Comparison of ENCODE assay signal across 12 mouse cellular contexts in the genomic region with DNA sequence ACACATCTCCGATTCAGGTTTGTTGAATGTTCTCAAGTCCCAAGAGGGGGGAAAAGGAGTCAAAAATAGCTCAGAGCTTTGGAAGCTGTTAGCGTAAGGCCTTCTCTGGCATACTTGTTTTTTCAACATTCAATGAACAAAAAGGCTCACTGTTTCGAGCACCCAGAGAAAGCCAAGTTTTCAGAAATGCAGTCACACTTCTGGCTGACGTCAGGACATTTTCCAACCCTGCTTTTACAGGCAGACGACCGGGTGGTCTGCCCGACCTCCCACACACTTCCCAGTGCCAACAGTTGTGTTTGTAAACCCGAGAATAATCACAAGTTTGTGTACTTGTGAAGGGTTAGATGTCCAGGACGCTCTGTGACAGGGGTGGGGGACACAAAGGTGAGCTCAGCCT.
DNase-seq lines count a peak whose midpoint lies in the region; ATAC-seq lines count a peak whose summit lies in the region.
"Had no signal": no experiment of that assay in that cellular context is flagged by ENCODE, and none has a peak within 500 bp of the region (broad histone marks: within the 10 kb centered on the region; RNA-seq: fewer than 3 reads in every experiment).

No protein-coding gene starts in this region.

- no peak for DNase-seq in heart, postnatal 36 days
- DNase-seq in lung, adult 18-20 months = no peak
- DNase-seq in layer of hippocampus, adult 9-11 months = peak; percentile 36
- DNase-seq in telencephalon, adult 2 months (ENCODE audit: low read depth, low spot score) = peak; percentile 34
- DNase-seq: adrenal gland, postnatal 14 days; cerebellum, postnatal 10 days; kidney, postnatal 10 days had no signal

- H3K4me2 ChIP-seq in heart, embryonic 16.5 days (ENCODE audit: low read depth, low read length) = no peak overlapping the region
- no peak overlapping the region for H3K4me2 ChIP-seq in lung, embryonic 15.5 days
- H3K4me2 ChIP-seq: hindbrain, embryonic 12.5 days had no signal

- H3K9me3 ChIP-seq in heart, embryonic 16.5 days (replicated peaks; ENCODE audit: control insufficient read depth, low read length) = no peaks in the 10 kb centered on the region
- no peaks in the 10 kb centered on the region for H3K9me3 ChIP-seq in lung, embryonic 15.5 days
- H3K9me3 ChIP-seq: hindbrain, embryonic 12.5 days had no signal

- no peak; the same call in 1 of the 2 replicates for ATAC-seq in heart, embryonic 16.5 days (replicated peaks; ENCODE audit: extremely low read depth, insufficient read depth, low FRiP score)
- ATAC-seq in lung, embryonic 15.5 days (ENCODE audit: borderline replicate concordance, extremely low read depth, low FRiP score, low TSS enrichment) = peak; percentile 62
- ATAC-seq in megakaryocyte-erythroid progenitor cell, adult 5-6 weeks (replicated peaks; ENCODE audit: low FRiP score, low TSS enrichment, poor library complexity, severe bottlenecking) = no peak

- peak overlapping the region; percentile 26; the same call in 1 of the 2 replicates for H3K27ac ChIP-seq in heart, embryonic 16.5 days (ENCODE audit: low read length)
- H3K27ac ChIP-seq in lung, embryonic 15.5 days = peak overlapping the region; percentile 64
- H3K27ac ChIP-seq: hindbrain, embryonic 12.5 days; macrophage had no signal

- H3K4me1 ChIP-seq in heart, embryonic 16.5 days (ENCODE audit: control insufficient read depth, insufficient read depth, low read length) = no peaks in the 10 kb centered on the region
- H3K4me1 ChIP-seq in lung, embryonic 15.5 days = peaks cover 13% of the 10 kb centered on the region
- H3K4me1 ChIP-seq: hindbrain, embryonic 12.5 days had no signal

- H3K36me3 ChIP-seq in heart, embryonic 16.5 days (ENCODE audit: control insufficient read depth, insufficient read depth) = no peaks in the 10 kb centered on the region
- H3K36me3 ChIP-seq in lung, embryonic 15.5 days = no peaks in the 10 kb centered on the region
- H3K36me3 ChIP-seq: hindbrain, embryonic 12.5 days had no signal

- no peak overlapping the region for H3K4me3 ChIP-seq in heart, embryonic 16.5 days (ENCODE audit: low read length)
- no peak overlapping the region for H3K4me3 ChIP-seq in lung, embryonic 15.5 days
- H3K4me3 ChIP-seq: hindbrain, embryonic 12.5 days had no signal

- WGBS in heart, embryonic 16.5 days = 57% methylated on average over 9 of the region's 9 CpGs
- 17% methylated on average over 9 of the region's 9 CpGs for WGBS in lung, embryonic 15.5 days

- H3K9ac ChIP-seq in heart, embryonic 16.5 days (ENCODE audit: low read length) = no peak overlapping the region
- H3K9ac ChIP-seq in lung, embryonic 15.5 days = no peak overlapping the region
- H3K9ac ChIP-seq: hindbrain, embryonic 12.5 days had no signal

- intact Hi-C loops in heart, postnatal 36 days (cut with DNase I) = no loop called here

- no peaks in the 10 kb centered on the region for H3K27me3 ChIP-seq in heart, embryonic 16.5 days (ENCODE audit: control insufficient read depth, insufficient read depth, low read length)
- no peaks in the 10 kb centered on the region for H3K27me3 ChIP-seq in lung, embryonic 15.5 days
- H3K27me3 ChIP-seq: hindbrain, embryonic 12.5 days had no signal

Comparison
In these comparisons a context has a peak if more than half of its experiments do, and no peak if none do; other contexts are left out.
1. DNase-seq: peak in layer of hippocampus, adult 9-11 months (single experiment) and telencephalon, adult 2 months (single experiment); none in heart, postnatal 36 days (0 of 2) and lung, adult 18-20 months (0 of 2).